Mouse (Mus musculus) heart, adult 18-20 months (tissue): ENCODE measurements around the gene Chmp2b. TPM values are rescaled to one million over a fixed set of nuclear protein-coding genes. Genes with fewer than 3 reads are reported as not detected.

Experiments used
- DNase-seq, 2 experiments: peaks; one replicate each; pipeline ENCODE4 v3.0.0; 2021 to 2022; ENCODE audit warnings: mixed read lengths in 1 of 2
- total RNA-seq, 2 experiments: library from RNA; stranded (reverse); gene quantifications; 2 replicates each; pipeline ENCODE4 v1.2.3; 2021

The Chmp2b gene
- total RNA-seq, 2 experiments from 2014 or later = 42.8 to 42.9 TPM

DNA sequence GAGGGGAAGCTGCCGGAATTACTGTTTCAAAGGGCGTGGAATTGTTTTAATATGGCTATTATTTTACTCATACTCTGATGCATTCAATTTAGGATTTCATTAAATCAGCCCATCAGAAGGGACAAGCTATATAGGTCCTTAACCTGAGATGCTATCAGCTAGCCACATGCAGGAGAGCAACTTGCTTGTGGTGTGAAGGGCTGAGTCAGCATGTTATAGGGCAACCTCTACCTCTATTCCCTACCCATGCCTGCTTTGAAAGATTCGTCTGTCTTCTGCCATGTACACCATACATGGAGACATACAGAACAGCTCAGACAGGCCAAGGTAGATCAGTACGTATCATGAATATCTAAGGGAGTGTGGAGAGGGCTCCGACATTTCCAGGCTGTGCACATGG is 35.8 kb downstream of the Chmp2b start:
- DNase-seq = no peak

DNA sequence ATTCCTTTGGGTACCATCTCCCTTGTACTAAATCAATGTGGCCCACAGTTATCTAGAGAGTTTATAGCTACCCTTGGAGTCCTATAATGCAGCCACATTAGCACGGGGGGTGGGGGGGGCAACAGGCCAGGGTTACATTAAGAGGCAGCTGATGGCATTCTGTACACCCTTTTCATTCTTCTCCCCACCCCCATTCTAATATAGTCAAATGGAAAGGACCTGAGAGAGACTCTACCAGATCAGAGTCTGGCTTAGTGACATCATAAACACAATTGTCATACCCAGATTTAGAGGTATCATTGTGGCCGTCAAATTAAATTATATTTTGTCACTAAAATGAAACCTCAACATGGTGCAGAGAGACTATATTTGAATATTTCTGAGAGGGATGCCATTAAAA is 36.5 kb downstream of the Chmp2b start:
- no peak for DNase-seq

DNA sequence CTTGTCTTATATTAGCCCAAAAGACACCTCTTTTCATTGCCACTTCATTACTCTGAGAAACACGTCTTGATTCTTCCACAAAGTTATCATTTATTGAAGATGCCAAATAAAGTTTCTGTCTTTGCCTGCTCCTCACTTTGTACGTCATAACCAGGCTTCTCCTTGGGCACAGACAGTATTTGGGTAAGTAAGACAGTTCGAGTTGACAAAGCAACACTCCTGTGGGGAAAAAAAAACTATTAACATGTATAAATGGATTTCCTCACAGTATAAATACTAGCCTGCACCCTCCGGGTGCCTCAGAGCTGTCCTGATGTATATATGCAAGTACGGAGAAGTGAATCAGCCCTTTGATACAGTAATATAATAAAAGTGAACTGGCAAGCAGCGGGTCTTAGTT is 42.3 kb downstream of the Chmp2b start, which contains the start of gene Pou1f1:
Pou1f1 (plus strand) TSS at position 301 of the 400 bp plus-strand sequence.
- DNase-seq = no peak

DNA sequence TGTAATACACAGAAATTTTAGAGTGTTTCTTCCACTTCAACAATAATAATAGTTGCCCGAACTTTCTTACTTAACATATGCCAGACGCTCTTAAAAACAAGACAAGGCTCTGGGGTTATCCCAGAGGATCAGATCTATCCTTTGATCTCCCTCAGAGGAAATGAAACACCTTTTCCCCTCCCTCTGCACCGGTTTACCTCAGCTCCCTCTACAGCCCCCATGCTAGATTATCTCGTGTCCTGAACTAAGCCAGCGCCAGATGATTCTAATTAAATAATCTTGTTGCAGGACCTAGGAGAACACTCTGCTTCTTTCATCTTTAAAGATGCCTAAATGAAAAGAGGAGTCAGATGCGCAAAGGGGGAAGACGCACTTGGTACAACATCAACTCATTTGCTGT is 48.3 kb downstream of the Chmp2b start:
- DNase-seq = no peak

DNA sequence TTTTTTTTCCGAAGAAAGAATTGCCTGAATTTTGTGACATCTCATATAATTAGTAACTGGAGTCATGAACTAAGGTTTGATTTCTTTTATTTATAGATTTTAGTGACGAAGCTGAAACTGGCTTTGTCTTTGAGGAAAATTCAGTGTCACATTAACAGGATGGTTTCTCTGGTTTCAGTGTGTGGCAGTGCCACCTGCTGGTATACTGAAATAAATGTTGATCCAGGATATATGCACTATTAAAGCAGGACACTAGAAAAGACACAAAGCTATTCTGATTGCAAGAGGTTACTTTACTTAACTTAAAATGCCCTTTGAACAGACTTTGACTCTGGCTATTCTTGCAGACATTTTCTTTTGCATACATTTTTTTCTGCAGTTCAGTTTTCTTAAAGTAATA is 65.5 kb downstream of the Chmp2b start:
- peak; percentile 7 to 20 for DNase-seq

DNA sequence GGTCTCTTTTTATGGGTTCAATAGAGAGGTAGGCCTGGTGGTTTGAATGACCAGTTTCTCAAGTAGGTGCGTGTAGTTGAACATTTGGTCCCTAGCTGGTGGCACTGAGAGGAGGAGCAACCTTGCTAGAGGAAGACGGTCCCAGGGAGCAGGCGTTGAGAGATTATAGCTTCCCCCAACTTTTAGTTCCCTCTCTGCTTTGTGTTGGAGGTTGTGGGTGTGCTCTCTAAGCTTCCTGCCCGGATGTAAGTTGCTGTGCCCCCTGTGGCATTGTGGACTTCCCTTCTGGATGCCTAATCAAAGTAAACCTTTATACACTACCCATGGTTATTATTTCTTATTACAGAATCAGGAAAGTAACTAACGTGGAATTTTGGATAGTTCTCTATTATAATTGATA is 66.5 kb downstream of the Chmp2b start:
- peak in 1 of 2 experiments; percentile 3 for DNase-seq

Other genes starting within 250 kb of the Chmp2b start
- not detected for gene Pou1f1, start 42.2 kb downstream of the Chmp2b start, total RNA-seq